Mouse (Mus musculus) heart, adult 18-20 months (tissue): ENCODE measurements at regions not wholly inside any gene's neighbourhood (a gene's known extent, or its start where the extent isn't known, plus 50 kb on each side); places are given as distances from the start of the nearest gene placed in this dataset.
"Not testable (repeated sequence)": the region's sequence is repeated elsewhere in the genome, so short reads cannot be mapped to it uniquely, and the experiment has no call there.

Experiments used
- DNase-seq, 2 experiments: peaks; one replicate each; pipeline ENCODE4 v3.0.0; 2021 to 2022; ENCODE audit warnings: mixed read lengths in 1 of 2

- DNase-seq: peak; percentile 1 to 10
Observed at GRCm38 (mm10) chr7:60622271-60623249, 482.5 kb upstream of the Snrpn start.

- not testable (repeated sequence) for DNase-seq
Observed at GRCm38 (mm10) chr7:60617070-60617674, 477.2 kb upstream of the Snrpn start.
